Mouse (Mus musculus) lung, embryonic 16.5 days (tissue): ENCODE data around the gene Tmem217. TPM values are rescaled to one million over a fixed set of nuclear protein-coding genes. Genes with fewer than 3 reads are reported as not detected.
"Not testable (repeated sequence)": the region's sequence is repeated elsewhere in the genome, so short reads cannot be mapped to it uniquely, and the experiment has no call there.

Source experiments
- ATAC-seq: fragments of 200-750 bp; cut with Nextera tagmentation; 2 replicates; pipeline ENCODE4 v1.8.0; 2017; ENCODE audit warnings: low read depth, mild to moderate bottlenecking, moderate library complexity
- H3K27ac ChIP-seq: fragments of 300-500 bp; sonication (generic); 2 replicates; pipeline ENCODE4 v1.5.1; 2014; ENCODE audit warnings: mild to moderate bottlenecking, control low read depth, low read length
- H3K27me3 ChIP-seq: fragments of 300-500 bp; sonication (generic); 2 replicates; pipeline ENCODE4 v1.6.1; 2014; ENCODE audit warnings: low read depth, low read length, mixed read lengths; ENCODE audit not compliant: control insufficient read depth, insufficient read depth
- H3K36me3 ChIP-seq: fragments of 300-500 bp; sonication (generic); 2 replicates; pipeline ENCODE4 v1.6.1; 2014; ENCODE audit warnings: low read length; ENCODE audit not compliant: control insufficient read depth, insufficient read depth
- H3K4me1 ChIP-seq: fragments of 300-500 bp; sonication (generic); replicated peaks from 2 replicates; pipeline ENCODE4 v1.6.1; 2014; ENCODE audit warnings: low read length, mixed read lengths; ENCODE audit not compliant: control insufficient read depth, insufficient read depth
- H3K4me2 ChIP-seq: fragments of 300-500 bp; sonication (generic); 2 replicates; pipeline ENCODE4 v1.6.1; 2014; ENCODE audit warnings: low read depth, low read length, control low read depth
- H3K4me3 ChIP-seq: fragments of 300-500 bp; sonication (generic); 2 replicates; pipeline ENCODE4 v1.5.1; 2014; ENCODE audit warnings: mild to moderate bottlenecking, low read length, control low read depth
- H3K9ac ChIP-seq: fragments of 300-500 bp; sonication (generic); 2 replicates; pipeline ENCODE4 v1.6.1; 2014; ENCODE audit warnings: low read length, control low read depth
- H3K9me3 ChIP-seq: fragments of 300-500 bp; sonication (generic); 2 replicates; pipeline ENCODE4 v1.6.1; 2016; ENCODE audit warnings: low read length; ENCODE audit not compliant: control insufficient read depth
- WGBS: fragments of 180-500 bp; shearing (Covaris S2); extraction: QIAGEN DNeasy Blood & Tissue Kit; methylation state at CpG from one replicate; pipeline ENCODE4 v1.1.7; 2014; 5-methylcytosine and 5-hydroxymethylcytosine counted together
- polyA plus RNA-seq: library from polyadenylated mRNA; unstranded; fragments of >200 nt; fragmentation: Nextera tagmentation; extraction: Ambion mirVana; gene quantifications from 2 replicates; pipeline ENCODE4 v1.2.1, GENCODE M21; 2015

Tmem217 gene
- polyA plus RNA-seq, 1 experiment from 2014 or later, result 0.85 TPM

GRCm38 (mm10) chr17:29500802-29501469 is 51.2 kb downstream of the Tmem217 start:
- Histone ChIP-seq H3K9me3 (peaks cover 3% of the 10 kb centered on the region; the same call in 1 of the 2 replicates), H3K4me2 (no peak overlapping the region), H3K9ac (no peak overlapping the region), H3K27me3 (no peaks in the 10 kb centered on the region), H3K36me3 (no peaks in the 10 kb centered on the region), H3K4me1 (peaks cover 6% of the 10 kb centered on the region), H3K4me3 (no peak overlapping the region), H3K27ac (no peak overlapping the region)
- ATAC-seq, result peak; percentile 63
- WGBS, result 59% methylated on average over 17 of the region's 17 CpGs

GRCm38 (mm10) chr17:29500243-29500740 is 51.9 kb downstream of the Tmem217 start:
- WGBS, result 68% methylated on average over 7 of the region's 7 CpGs
- Histone ChIP-seq H3K36me3 (no peaks in the 10 kb centered on the region), H3K27me3 (no peaks in the 10 kb centered on the region), H3K4me2 (no peak overlapping the region), H3K9me3 (peaks cover 3% of the 10 kb centered on the region; the same call in 1 of the 2 replicates), H3K9ac (no peak overlapping the region), H3K4me3 (no peak overlapping the region), H3K4me1 (peaks cover 6% of the 10 kb centered on the region), H3K27ac (no peak overlapping the region)
- no peak for ATAC-seq

GRCm38 (mm10) chr17:29499511-29499910 is 52.7 kb downstream of the Tmem217 start:
- 54% methylated on average over 6 of the region's 6 CpGs for WGBS
- H3K27me3 ChIP-seq, result no peaks in the 10 kb centered on the region
- ATAC-seq, result no peak
- H3K36me3 ChIP-seq, result no peaks in the 10 kb centered on the region
- no peak overlapping the region for H3K9ac ChIP-seq
- H3K4me2 ChIP-seq, result no peak overlapping the region
- H3K4me1 ChIP-seq, result peaks cover 6% of the 10 kb centered on the region
- peaks cover 3% of the 10 kb centered on the region; the same call in 1 of the 2 replicates for H3K9me3 ChIP-seq
- no peak overlapping the region for H3K4me3 ChIP-seq
- H3K27ac ChIP-seq, result no peak overlapping the region

GRCm38 (mm10) chr17:29498952-29499351 is 53.2 kb downstream of the Tmem217 start:
- H3K4me3 ChIP-seq, H3K27ac ChIP-seq, H3K27me3 ChIP-seq, H3K36me3 ChIP-seq, H3K9me3 ChIP-seq, H3K9ac ChIP-seq, ATAC-seq, H3K4me1 ChIP-seq, H3K4me2 ChIP-seq: not testable (repeated sequence)
- WGBS, result 88% methylated on average over 2 of the region's 2 CpGs

GRCm38 (mm10) chr17:29498028-29498427 is 54.2 kb downstream of the Tmem217 start:
- no peak for ATAC-seq
- no peaks in the 10 kb centered on the region for H3K27me3 ChIP-seq
- no peak overlapping the region for H3K9ac ChIP-seq
- no peak overlapping the region for H3K4me2 ChIP-seq
- H3K4me3 ChIP-seq, result no peak overlapping the region
- 30% methylated on average over 4 of the region's 4 CpGs for WGBS
- peaks cover 2% of the 10 kb centered on the region; the same call in 1 of the 2 replicates for H3K36me3 ChIP-seq
- no peaks in the 10 kb centered on the region for H3K9me3 ChIP-seq
- H3K4me1 ChIP-seq, result peaks cover 13% of the 10 kb centered on the region
- H3K27ac ChIP-seq, result no peak overlapping the region

GRCm38 (mm10) chr17:29497481-29497880 is 54.7 kb downstream of the Tmem217 start:
- peaks cover 12% of the 10 kb centered on the region for H3K4me1 ChIP-seq
- not testable (repeated sequence) for H3K9ac ChIP-seq, H3K9me3 ChIP-seq, H3K36me3 ChIP-seq, H3K4me3 ChIP-seq, H3K4me2 ChIP-seq, ATAC-seq, H3K27me3 ChIP-seq, H3K27ac ChIP-seq
- 67% methylated on average over 1 of the region's 1 CpGs for WGBS

GRCm38 (mm10) chr17:29497071-29497354 is 55.2 kb downstream of the Tmem217 start:
- Histone ChIP-seq H3K27me3 (no peaks in the 10 kb centered on the region), H3K4me2 (no peak overlapping the region), H3K4me1 (peaks cover 12% of the 10 kb centered on the region), H3K9ac (no peak overlapping the region), H3K9me3 (no peaks in the 10 kb centered on the region), H3K4me3 (no peak overlapping the region), H3K27ac (no peak overlapping the region), H3K36me3 (peaks cover 2% of the 10 kb centered on the region; the same call in 1 of the 2 replicates)
- ATAC-seq, result no peak
- WGBS, result 93% methylated on average over 3 of the region's 3 CpGs

GRCm38 (mm10) chr17:29496211-29497070 is 55.7 kb downstream of the Tmem217 start:
- Histone ChIP-seq H3K9me3 (no peaks in the 10 kb centered on the region), H3K4me3 (no peak overlapping the region), H3K4me1 (peaks cover 12% of the 10 kb centered on the region), H3K9ac (no peak overlapping the region), H3K36me3 (peaks cover 2% of the 10 kb centered on the region; the same call in 1 of the 2 replicates), H3K4me2 (no peak overlapping the region), H3K27me3 (no peaks in the 10 kb centered on the region), H3K27ac (no peak overlapping the region)
- no peak for ATAC-seq
- 71% methylated on average over 6 of the region's 6 CpGs for WGBS

GRCm38 (mm10) chr17:29494732-29495076 is 57.5 kb downstream of the Tmem217 start:
- H3K36me3 ChIP-seq, result peaks cover 2% of the 10 kb centered on the region; the same call in 1 of the 2 replicates
- H3K4me3 ChIP-seq, result no peak overlapping the region
- H3K4me2 ChIP-seq, result no peak overlapping the region
- 63% methylated on average over 7 of the region's 8 CpGs for WGBS
- ATAC-seq, result no peak
- no peaks in the 10 kb centered on the region for H3K9me3 ChIP-seq
- H3K27ac ChIP-seq, result no peak overlapping the region
- no peaks in the 10 kb centered on the region for H3K27me3 ChIP-seq
- no peak overlapping the region for H3K9ac ChIP-seq
- peaks cover 12% of the 10 kb centered on the region for H3K4me1 ChIP-seq
